Mouse (Mus musculus) left cerebral cortex, postnatal 4 days (tissue): Measurements from ENCODE around the gene Asap2. TPM values are rescaled to one million over a fixed set of nuclear protein-coding genes. Genes with fewer than 3 reads are reported as not detected.

Experiments
- DNase-seq: peaks from one replicate; pipeline ENCODE4 v3.0.0-alpha.2; 2022
- intact Hi-C: fragments of 180-260 bp; cut with DNase I; formaldehyde crosslinking; loops from one replicate; pipeline ENCODE4 v1.15.1; 2025
- total RNA-seq, 2 experiments: library from RNA; stranded (reverse); gene quantifications; 2 replicates each; pipeline ENCODE4 v1.2.3; 2021

Asap2 gene
- total RNA-seq, 2 experiments from 2014 or later = 39.4 to 40.6 TPM

DNA sequence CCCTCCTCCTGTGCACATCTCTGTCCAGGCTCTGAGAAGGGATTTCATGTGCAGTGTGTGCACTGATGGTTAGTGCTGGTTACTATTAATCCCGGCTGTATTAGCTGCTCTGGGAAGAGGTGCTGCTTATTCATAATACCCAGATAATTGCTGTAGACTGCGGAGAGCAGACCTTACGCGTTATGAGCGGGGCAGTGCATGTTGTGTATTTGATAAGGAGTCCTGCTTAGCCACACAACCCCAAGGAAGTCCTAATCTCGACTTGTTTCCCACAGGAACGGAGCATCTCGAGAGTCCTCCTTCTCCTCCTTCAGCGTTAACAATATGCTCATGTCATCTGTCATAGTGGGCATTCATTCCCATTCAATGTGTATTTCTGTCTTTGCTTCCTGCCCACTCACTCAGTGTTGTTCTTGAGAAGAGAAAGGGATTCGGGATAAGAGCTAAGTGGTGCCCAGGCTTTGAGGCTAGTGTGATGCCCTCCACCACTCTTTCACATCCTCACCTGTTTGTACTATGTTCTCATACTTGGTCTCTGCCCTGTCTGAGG lies 140.1 kb downstream of the Asap2 start:
- intact Hi-C loops = loop anchor here (10.0 kb wide), 1 partner anchor 74 kb away; no protein-coding TSS in a partner anchor
- no peak for DNase-seq

DNA sequence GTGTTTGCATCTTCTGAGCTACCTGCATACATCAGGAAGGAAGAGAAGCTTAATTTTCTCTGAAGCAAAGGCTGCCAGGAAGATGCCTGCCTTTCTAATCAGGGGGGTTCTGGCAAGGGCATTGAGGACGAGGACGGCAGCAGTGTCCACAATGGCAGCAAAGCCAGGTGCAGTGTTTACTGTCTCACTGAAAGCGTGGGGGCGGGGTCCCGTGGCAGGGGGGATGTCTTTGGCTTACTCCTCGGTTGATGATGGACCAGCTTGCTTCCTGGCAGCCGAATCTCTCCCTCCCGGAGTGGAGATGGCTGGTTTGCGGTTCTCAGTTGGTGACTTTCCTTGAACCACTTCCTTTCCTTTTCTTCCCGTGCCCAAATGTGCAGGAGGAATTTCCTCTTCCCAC lies 142.3 kb downstream of the Asap2 start:
- DNase-seq = peak; percentile 73
- intact Hi-C loops = loop anchor here (10.0 kb wide), 1 partner anchor 72 kb away; no protein-coding TSS in a partner anchor

DNA sequence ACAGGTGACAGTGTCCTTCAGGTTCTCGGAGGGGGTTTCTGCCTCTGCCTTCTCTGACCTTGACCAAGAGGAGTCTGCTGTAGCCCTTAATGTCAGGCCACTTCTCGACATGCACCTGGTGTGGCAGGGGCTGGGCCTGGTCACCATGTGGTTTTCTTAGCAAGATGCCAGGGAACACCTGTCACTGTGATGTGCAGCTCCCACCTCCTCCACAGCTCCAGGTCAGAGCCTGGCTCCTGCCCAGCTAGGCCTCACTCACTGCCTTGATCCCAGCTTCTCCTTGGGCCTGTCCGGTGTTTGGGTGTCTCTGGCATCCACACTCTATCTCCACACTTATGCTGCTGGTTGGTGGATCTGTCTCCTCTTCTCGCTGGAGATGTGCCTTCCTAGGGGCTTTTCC lies 142.8 kb downstream of the Asap2 start:
- DNase-seq = no peak
- intact Hi-C loops = loop anchor here (10.0 kb wide), 1 partner anchor 72 kb away; no protein-coding TSS in a partner anchor

DNA sequence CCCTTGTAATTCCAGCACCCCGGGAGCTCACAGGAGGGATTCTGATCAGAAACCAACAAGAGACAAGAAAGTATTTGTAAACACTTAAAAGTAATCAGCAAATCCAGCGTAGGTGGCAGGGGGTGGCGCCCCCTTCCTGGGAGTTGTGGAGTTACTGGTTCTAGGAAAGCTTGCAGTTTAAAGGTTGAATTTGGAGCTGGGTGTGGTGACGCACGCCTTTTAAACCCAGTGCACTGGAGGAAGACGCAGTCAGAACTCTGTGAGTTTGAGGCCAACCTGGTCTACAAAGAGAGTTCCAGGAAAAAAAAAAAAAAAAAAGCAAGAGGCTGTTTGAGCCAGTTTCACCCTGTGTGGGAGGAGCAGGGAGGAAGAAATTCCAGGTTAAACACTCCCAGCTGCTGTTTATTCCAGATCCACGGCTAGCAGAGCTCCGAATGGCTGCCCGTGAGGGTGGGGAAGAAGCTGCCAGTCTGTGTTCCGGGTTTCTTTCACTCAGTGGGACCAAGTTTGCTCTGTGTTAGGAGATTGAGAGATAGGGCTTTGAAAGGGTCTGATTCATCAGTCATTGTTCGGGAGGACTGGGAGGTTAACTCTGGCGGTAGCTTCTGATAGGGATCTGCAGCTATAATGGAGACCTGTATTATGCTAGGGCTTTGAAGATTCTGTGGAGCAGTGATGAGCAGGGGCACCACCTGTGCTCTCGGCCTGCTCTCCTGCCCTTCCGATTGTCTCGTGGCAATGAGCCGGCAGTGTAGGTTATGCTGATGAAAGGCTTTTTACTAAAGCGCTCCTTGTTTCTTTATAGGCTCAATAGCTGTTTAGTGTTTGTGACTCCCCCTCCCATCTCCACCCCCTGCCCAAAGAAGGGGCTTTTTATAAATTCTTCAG lies 144.0 kb downstream of the Asap2 start:
- intact Hi-C loops = loop anchor here (10.0 kb wide), 1 partner anchor 71 kb away; no protein-coding TSS in a partner anchor
- DNase-seq = no peak

DNA sequence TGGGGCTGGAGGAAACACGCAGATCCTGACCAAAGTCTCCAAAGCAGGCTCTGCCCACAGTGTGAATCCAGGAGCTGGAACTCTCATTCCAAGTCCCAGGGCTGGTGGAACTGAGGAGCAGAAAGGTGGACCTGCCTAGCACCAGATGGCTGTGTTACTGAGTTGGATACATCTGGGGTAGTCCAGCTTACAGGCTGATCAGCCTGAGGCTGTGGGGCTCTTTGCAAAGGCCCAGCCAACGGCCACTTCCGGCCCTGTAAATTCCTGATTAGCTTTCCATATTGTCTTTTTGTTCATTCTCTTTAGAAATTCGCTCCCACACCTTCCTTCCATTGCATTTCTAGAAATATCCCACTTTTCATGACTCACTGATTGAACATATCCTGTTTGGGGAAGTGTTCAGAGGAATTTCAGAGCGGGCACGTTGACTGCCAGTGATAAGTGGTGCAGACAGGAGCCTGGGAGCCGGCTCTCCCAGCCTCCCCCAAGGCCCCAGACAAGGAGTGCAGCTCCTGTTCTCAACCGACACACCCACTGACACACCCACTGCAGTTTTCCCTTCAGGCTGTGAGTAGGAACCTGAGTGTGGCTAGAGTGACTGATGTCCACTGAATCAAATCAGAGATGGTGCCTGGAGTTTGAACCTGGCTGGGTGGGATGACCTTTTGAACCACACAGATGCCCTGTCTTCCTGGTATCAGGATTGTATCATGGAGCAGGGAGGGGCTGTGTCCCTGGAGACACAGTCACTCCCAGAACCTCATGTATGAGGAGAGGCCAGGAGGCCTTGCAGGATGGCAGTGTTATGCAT lies 145.6 kb downstream of the Asap2 start:
- no peak for DNase-seq
- intact Hi-C loops = loop anchor here (10.0 kb wide), 1 partner anchor 69 kb away; no protein-coding TSS in a partner anchor

DNA sequence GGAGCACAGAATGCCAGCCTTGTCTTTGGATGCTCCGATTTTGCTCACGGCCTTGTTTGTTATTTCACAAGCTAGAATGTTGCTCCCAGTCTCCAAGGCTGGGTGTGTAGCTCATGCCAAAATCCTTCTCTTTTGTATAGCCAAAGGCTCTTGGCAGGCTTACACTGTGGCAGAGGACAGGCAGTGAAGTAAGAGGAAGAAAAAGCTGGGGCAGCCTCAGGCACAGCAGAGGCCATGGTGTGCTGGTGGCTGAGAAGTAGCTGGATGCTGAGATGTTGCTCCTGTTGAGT lies 146.1 kb downstream of the Asap2 start:
- intact Hi-C loops = loop anchor here (10.0 kb wide), 1 partner anchor 68 kb away; no protein-coding TSS in a partner anchor

DNA sequence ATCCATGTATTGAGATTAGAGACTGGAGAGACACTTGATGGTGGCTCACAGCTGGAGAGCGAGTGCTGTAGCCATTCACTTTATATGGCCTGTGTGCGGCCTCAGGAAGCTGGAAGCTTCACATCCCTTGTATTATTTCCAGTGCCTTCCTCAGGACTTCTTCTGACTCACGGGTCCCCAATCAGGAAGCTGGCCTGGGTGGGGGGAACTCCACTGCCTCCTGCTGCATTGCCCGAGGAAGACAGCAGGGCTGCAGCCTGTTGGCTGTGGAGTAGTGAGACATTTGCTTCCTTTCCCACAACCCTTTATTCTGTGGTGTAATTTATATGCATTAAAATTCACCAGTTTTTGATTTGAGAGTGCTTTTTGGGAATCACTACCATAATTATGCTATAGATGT lies 149.3 kb downstream of the Asap2 start:
- intact Hi-C loops = loop anchor here (10.0 kb wide), 1 partner anchor 65 kb away; no protein-coding TSS in a partner anchor
- DNase-seq = peak; percentile 39

More for the DNA sequence above, 146.1 kb downstream of the Asap2 start:
- peak; percentile 41 for DNase-seq

DNA sequence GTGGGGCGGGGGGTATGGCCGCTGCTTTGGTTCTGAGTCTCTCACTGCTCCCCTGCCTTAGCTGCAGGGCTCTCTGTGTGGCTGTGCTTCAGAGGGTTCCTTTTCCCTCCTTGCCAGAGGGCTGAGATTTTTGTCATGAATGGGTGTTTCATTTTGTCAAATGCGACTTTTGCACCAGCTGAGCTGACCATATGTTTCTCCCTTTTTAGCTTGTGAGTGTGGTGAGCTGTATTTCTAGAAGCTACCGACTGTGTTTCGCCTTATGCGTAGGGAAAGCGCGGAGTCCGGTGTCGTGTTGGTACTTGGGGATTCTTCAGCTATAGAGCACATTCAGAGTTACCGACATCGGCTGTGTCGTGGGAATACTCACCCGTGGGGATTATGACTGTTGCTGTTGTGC lies 149.9 kb downstream of the Asap2 start:
- intact Hi-C loops = no loop called here
- DNase-seq = no peak

DNA sequence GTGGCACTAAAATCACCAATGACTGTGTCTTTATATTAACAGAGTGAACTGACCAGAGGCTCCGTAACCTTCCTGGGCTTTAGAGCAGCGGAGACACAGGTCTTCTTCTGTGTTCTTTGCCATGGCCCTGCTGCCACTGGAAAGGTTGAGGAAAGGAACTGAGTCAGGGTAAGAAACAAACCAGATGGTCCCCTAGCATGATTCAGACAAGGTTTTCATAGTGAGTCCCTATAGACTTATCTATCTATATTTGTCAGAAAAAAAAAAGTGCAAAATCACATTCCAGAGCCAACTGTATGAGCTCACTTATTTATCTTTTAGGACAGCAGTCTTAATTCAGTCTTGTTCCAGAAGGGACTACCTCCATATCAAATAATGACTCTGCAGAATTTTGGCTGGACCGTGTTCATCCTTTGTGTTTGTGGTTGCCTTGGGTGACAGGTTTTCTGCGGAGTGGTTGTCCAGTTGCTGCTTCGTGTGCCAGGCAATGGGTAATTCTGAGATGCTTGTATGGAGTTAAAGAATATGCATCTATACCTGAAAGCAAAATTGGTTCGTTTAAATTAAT lies 150.6 kb downstream of the Asap2 start:
- no peak for DNase-seq
- intact Hi-C loops = no loop called here

DNA sequence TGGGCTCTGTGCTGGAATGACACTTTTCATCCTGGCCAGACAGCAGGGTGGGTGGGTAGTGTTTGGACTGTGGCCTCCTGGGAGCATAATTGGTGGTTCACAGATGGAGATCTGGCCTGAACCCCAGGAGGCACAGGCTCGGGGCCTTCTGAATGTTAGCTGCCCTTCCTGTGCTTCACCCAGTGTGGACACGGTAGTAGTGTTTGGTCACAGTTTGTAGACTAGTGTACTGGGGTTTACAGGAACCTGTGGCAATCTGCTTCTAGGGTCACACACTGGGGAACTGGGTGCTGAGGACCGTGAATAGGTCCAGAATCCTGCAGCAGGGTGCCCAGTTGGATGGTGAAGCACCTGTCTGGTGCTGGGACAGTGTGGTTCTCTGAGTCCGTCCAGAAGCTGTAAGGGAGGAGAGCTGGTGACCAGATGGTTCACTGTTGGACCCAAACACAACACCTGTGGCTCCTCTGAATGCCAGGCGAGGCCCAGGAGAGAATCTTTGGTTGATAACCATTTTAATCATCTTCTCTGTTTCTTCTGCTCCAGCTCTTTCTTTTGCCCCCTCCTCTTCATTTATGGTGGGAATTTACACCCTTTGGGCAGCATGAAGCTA lies 151.5 kb downstream of the Asap2 start:
- intact Hi-C loops = no loop called here
- no peak for DNase-seq

DNA sequence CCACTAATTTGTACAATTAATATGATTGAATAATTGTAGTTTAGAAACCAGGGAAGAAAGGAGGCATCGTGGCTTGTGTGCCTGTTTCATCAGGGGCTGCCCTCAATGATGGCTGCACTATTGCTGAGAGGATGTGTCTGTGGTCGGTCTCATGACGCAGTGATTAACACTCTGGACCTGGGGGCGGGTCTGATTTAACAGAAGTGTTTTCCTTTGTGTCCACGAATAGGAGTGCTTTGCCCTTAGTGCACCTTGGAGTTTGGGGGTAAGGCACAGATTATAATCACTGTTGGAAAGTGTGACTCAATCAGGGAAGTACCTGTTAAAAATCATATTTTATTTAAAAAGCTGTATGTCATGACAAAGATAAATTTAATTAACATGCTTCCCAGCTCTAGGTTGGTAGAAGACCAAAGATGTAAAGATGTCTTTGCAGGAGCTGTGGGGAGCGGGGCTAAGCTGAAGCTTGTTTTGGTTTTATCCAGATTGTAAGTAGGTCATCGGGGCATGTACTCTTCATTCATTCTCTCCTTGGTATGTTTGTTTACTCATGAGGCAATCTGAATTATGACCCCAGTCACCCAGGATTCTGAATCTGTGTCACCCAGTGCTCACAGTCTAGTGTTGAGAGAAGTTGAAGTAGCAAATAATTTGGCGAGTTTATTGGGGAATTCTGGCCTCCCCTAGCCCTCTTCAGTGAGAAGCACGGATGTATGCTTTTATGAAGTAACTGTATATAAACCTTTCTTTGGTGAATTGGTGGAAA lies 152.4 kb downstream of the Asap2 start:
- DNase-seq = no peak
- intact Hi-C loops = no loop called here

DNA sequence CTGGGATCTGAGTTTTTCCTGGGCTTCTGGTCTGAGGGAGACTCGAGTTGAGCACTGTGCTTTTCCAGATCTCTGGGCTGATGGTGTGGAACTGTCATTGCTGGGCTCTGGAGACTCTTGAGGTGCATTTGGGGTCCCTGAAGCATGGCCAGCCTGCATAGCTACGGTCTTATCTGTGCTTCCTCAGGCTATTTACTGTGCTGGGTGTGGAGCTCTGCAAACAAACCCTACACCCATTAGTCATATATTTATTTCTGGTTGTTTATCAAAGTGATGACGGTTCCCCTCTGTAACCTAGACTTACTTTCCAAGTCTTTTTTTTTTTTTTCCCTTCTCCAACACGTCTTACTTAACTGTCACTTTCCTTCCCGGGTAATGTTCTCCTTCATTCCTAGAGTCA lies 154.3 kb downstream of the Asap2 start:
- DNase-seq = no peak
- intact Hi-C loops = no loop called here

DNA sequence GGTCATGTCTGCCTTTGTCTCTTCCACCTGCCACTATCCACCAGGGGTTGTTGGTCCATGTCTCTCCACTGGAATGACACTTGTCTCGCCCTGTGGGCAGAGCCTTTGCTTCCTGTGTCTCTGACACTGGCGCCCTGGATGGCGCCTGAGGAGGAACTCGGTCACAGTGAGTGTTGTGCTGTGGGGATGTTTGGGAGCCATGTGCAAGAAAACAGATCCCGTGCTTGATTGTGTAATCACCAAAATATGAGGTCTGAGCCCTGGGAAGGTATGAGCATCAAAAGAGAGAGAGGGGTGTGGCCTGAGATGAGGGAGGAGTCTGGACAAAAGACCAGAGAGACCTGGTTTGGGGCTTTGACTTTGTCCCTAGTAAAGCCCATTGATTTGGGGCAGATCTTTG lies 154.8 kb downstream of the Asap2 start:
- intact Hi-C loops = no loop called here

DNA sequence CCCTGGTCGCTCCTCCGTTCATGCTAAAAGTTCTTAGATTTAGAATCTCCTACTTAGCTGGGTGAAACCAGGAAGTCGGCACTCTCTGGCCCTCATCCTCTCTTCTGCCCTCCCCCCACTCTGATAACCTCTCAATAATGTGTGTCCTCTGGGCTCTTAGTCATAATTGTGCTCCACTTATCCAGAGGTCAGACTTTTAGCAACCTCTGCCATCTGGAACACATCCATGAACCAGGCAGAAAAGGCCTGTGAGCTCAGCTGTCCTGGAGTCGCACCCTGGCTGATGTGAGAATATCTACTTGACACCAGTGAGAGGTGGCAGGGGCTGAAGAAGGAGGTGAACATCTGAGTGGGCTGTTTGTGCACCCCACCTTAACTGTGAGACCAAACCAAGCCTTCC lies 156.6 kb downstream of the Asap2 start:
- no peak for DNase-seq
- intact Hi-C loops = no loop called here

More for the DNA sequence above, 154.8 kb downstream of the Asap2 start:
- DNase-seq = no peak

DNA sequence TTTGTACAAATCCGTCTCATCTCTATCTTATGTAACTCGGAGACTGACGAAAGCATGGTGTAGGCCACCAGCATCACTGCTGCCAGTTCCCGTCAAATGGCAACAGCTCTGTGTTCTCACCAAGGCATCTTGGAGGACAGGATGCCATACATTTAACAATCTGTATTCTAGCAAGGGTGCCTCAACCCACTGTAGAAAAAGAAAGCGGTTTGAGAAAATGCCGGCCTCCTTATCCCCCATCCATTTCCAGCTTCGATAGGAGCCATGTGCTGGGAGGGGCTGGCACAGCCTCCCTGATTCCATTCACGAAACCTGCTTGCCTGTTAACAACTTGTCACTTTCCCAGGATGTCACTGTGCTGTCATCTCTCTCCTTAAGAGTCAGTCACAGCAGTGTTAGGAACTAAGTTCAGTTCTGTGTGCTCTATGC lies 163.0 kb downstream of the Asap2 start:
- no peak for DNase-seq
- intact Hi-C loops = no loop called here

DNA sequence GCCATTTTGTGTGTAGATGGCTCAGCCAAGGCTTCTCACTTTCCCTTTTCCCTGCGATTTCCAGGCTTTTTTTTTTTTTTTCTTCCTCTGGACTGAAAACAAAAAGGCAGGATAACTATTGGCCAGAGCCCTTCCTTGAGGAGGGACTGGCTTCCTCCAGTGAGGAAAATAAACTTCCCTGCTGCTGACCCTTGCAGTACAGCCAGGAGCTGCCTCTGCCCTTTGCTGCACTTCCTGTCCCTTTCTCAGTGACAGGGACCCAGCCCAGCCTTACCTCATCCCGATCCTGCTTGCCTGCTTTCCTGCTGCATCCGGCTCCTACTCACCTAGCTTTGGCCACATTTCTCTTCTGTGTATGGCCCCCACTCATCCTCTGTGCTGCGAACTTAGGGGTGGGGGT lies 164.8 kb downstream of the Asap2 start:
- DNase-seq = no peak
- intact Hi-C loops = no loop called here

DNA sequence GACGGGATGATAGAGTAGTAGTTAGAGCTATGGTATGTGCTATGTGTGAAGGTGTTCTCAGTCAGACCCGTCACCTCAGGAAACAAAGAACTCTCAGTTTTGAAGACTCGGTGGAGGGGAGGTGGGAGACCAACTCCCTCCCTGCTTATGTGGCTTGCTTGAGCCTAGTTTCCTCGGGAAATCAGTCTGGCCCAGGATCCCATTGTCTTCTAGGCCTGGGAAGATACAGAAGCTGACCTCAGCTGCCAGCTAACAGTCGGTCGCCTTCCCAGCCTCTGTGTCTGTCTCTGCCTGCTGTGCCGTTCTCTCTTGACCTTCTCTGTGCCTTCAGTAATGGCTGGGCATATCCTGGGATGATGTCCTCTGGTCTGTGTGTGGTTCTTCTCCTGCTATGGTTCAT lies 169.0 kb downstream of the Asap2 start:
- intact Hi-C loops = no loop called here

DNA sequence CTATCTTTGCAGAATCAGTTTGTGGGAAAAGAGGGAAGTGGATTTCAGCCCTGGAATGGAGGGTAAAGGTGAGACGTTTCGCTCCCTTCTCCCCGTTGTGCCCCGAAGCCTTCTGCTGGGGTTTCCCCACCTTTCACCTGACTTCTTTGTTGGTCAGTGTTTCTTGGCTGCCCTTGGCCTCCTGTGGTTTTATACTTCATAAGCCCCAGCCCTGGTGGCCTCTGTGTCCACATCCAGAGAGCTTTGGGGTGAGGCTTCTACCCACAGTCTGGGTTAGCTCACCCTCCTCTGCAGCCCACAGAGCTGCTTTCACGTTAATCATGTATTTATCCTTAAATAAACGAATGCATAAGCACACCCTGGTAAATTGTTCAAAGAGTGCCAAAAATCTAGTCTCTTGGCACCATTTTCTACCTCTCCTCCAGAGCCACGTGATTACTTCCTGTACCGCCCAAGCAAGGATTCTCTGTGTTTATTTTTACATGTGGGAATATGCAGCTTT lies 170.1 kb downstream of the Asap2 start:
- DNase-seq = no peak
- intact Hi-C loops = no loop called here

More for the DNA sequence above, 169.0 kb downstream of the Asap2 start:
- DNase-seq = no peak

DNA sequence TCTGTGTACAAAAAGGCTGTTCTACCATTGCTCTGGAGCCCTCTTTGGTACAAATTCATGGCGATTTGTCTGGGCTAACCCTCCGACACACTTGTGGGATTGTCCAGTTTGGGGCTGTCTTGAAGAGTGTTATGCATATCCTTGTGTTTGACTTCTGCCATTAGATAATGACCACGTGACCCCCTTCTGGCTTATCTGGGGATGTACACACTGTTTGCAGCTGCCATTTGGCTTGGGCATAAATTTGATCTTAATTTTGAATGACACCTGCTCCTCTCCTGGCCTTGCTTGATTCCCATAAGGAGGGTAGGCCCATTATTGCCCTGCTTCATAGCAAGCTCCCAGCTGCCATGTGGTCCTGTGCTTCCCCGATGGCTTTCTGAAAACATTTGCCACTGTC lies 171.6 kb downstream of the Asap2 start:
- intact Hi-C loops = loop anchor here (2.0 kb wide), 1 partner anchor 21 kb away; no protein-coding TSS in a partner anchor
- DNase-seq = no peak
